Mouse (Mus musculus) lung, postnatal 14 days (tissue): Measurements from ENCODE around the gene Atg3.

ENCODE experiments used
- DNase-seq: peaks from one replicate; pipeline ENCODE4 v3.0.0; 2021

Gene Atg3

DNA sequence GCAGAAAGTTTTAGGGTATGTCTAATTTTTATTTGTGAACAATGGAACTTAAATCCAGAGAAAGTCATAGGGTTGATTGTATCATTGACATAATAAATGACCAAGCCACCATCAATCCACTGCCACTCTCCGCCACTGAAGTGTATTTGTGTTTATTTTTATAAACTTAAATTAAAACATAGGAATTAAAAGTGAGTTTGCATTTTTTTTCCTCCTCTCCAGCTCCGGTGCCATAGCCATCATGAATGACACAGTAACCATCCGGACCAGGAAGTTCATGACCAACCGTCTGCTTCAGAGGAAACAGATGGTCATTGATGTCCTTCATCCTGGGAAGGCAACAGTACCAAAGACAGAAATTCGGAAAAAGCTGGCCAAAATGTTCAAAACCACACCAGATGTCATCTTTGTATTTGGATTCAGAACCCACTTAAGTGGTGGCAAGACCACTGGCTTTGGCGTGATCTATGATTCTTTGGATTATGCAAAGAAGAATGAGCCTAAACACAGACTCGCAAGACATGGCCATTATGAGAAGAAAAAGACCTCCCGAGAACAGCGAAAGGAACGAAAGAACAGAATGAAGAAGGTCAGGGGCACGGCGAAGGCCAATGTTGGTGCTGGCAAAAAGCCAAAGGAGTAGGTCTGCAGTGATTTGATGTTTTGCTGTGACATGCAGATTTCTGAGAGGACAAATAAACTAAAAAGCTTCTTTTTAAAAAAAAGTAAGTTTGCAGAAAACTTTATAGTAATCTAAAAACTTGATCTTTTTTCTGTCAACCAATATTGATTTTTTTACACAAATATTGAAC lies 46.5 kb downstream of the Atg3 start:
- DNase-seq, result no peak

DNA sequence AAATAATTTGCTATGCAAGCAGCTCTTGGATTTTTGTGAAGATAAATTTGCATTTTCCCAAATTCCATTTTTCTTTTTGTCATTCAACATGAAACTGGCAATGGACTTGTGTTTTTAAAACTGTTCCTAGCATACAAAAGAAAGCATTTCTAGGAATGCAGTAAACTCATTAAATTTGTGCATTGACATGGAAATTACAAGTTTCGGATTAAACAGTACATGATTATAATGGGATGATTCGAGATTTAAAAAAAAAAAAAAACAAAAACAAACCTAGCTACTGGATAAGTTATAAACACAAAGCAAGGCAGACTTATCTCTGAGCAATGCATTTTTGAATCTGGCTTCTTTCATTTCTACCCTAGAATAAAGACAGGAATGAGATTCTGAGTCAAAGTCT lies 63.4 kb downstream of the Atg3 start:
- no peak for DNase-seq

DNA sequence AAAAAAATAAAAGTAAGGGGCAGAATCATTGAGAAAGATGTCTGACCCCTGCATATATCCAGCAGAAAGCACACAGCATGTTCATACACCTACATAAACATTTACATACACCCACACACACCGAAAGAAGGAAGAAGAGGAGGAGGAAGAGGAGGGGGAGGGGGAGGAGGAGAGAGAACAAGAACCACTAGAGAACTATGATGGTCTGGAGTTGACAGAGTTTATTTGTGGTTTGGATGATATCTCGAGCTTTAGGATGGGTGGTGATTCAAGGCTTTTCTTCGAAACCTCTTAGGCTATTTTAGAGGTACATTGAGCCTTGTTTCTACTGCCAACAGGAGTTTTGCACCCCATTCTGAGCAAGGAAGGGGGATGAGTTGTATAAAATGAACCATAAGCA lies 64.2 kb downstream of the Atg3 start:
- DNase-seq, result no peak

DNA sequence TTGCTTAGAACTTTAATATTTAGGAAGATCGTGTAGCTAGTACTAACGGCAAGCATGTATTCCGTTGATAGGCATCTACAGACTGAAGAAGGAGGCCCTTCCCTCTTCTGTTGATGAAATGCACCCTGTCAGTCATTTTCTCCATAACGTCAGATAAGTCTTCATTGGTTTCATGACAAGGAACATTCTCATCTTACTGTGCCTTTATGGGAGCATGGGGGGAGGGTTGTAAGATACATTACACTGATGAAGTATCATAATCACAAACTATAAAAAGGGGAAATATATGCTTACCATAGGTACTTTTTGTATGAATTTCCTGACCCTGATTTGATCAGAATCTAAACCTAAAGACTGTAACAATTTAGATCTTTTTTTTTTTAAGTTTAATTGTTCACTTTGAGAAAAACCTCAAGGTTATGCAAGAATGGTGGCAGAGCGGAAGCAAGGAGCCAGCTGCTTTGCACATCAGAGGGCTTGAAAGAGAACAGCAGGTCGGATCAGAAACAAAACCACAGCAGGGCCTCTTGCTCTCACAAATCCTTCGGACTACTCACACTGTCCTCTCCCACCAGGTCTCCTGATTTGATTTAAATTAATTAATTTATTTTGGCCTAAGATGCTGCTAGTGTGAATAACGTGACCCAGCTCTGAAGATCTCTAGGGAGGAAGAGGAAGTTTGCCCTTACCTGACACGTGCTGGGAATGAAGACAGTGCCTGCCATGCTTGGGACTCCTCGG lies 65.2 kb downstream of the Atg3 start, which contains the start of gene Btla:
TSS of gene Btla (plus strand) at position 668 of the 741 bp plus-strand sequence.
- DNase-seq, result no peak

- DNase-seq, result no peak
Measured at GRCm38 (mm10) chr16:45224431-45225008, 65.9 kb downstream of the Atg3 start.

DNA sequence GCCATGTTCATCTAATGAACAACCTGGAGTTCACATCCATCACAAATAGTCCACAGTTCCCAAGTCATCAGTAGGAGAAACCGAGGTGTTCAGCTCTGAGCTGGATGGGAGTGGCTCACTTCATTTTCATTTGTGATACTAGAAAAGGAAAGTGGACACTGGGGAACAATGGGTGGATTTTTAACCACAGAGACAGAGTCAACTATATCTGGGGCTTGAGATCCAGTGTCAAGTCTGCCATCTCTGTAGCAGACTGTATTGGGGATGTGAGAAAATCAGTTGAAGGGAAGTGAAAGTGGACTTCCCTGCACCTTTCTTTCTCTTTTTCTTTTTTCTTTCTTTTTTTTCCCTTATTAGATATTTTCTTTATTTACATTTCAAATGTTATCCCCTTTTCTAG lies 68.4 kb downstream of the Atg3 start:
- DNase-seq, result no peak

DNA sequence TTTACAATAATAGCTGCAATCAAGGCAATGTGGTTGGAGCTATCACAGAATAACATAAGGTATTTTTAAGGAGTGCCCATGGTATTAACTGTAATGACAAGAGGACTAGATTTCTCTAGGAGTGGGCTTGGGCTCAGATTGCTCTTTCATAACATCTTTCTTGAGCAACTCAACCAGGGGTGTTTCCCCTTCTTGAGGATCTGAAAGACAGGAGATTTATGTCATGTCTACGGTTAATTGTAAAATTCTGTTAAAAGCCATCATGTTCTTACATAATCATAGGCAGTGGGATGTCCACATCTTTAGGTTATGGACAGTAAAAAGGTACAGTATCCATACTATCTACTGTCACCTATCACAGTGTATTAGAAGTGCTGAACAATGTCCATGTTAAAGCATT lies 72.7 kb downstream of the Atg3 start:
- DNase-seq, result no peak

DNA sequence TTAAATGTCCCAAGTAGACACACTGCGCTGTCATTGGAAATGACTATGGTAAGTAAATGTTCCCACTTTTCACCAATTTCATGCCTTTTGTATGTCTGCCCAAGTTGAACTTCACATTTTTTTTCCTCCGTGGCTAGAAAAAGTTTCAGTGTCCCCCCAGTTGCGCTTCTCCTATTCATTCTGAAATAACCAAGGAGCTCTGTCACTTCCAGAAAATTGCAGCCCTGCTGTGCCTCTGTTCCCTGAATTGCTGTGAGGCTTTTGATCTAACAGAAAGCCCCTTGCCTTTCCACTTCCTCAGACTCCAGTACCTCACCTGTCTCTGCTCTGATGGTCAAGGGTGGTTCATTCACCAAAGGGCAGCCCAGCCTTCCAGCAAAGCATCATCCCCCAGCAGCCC lies 74.4 kb downstream of the Atg3 start:
- DNase-seq, result no peak
